Mouse (Mus musculus) E14TG2a.4 (cell line): ENCODE data around the gene Fkbp11.

Source experiments
- CTCF ChIP-seq: conservative IDR thresholded peaks from 2 replicates; pipeline ENCODE4 v1.5.1; 2014; ENCODE audit warnings: low read length
- NANOG ChIP-seq: IDR thresholded peaks from 2 replicates; pipeline ENCODE4 v1.6.1; 2014; ENCODE audit warnings: borderline replicate concordance, low read length, mixed read lengths
- POU5F1 ChIP-seq: IDR thresholded peaks from 2 replicates; pipeline ENCODE4 v1.6.1; 2014; ENCODE audit warnings: low read length, borderline replicate concordance

- no peak for TF ChIP-seq CTCF
- 0 out of 2 replicates have a peak, but pooled peaks have one; percentile 16 for TF ChIP-seq NANOG
- no peak for TF ChIP-seq POU5F1
Measured at GRCm38 (mm10) chr15:98674994-98675545, 52.9 kb downstream of the Fkbp11 start.
